Mouse (Mus musculus): ENCODE results near the gene Zfp248. TPM values are rescaled to one million over a fixed set of nuclear protein-coding genes. Genes with fewer than 3 reads are reported as not detected.
A peak's percentile ranks its signal among the peaks of the same experiment; 100 is the strongest.

Zfp248 gene
- 17.8 and 18.3 TPM in 2 replicates for polyA plus RNA-seq (2015; fragmentation: Nextera tagmentation; extraction: Ambion mirVana)

DNA sequence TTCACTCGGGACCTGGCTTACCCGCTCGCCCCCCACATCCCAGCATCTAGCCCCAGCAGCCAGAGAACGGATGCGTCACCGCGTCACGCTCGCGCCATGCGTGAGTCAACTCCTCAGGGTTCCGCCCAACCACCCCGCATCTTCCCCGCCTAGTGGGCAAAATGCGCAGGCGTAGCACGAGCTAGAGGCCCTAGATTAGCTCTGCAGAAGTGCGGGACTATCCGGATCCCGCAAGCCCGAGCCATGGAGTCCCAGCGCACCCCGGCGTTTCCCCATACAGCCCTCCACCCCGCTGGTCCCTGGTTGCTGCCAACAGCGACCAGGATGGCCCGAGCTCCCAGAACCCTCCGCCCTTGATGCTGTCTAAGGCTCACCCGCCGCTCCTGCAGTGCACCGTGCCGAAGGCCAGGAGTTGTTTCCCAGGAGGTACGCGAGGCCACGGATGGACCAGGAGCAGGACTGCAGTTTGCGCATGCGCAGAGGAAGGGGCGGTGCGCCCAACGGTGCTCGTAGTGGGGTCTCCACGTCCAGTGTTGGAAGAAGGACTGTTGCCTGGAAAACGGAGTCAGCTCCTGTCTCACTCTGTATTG is at the start of gene Zfp248:
Gene Zfp248, minus strand, starts transcription at position 487 of the 590 bp plus-strand sequence.
- peak within 1 kb of the TSS; percentile 81 for H3K4me2 ChIP-seq (ENCODE audit: low read length)
- H3K36me3 ChIP-seq (ENCODE audit: control insufficient read depth, insufficient read depth, low read length), result no peaks in the 10 kb centered on the region
- peak within 1 kb of the TSS; percentile 84 for H3K4me3 ChIP-seq (ENCODE audit: low read length)
- under 1% methylated on average over 40 of the region's 43 CpGs for WGBS
- peak within 1 kb of the TSS; percentile 99 for H3K27ac ChIP-seq (ENCODE audit: low read depth, low read length)
- no peaks in the 10 kb centered on the region for H3K9me3 ChIP-seq (ENCODE audit: control insufficient read depth, low read length)
- peak; percentile 98 for ATAC-seq
- no peaks in the 10 kb centered on the region for H3K27me3 ChIP-seq (replicated peaks; ENCODE audit: control insufficient read depth, insufficient read depth, low read length)
- peaks cover 12% of the 10 kb centered on the region for H3K4me1 ChIP-seq (ENCODE audit: control insufficient read depth, insufficient read depth, low read depth, low read length)
- peak within 1 kb of the TSS; percentile 97 for H3K9ac ChIP-seq (ENCODE audit: low read depth, low read length)

DNA sequence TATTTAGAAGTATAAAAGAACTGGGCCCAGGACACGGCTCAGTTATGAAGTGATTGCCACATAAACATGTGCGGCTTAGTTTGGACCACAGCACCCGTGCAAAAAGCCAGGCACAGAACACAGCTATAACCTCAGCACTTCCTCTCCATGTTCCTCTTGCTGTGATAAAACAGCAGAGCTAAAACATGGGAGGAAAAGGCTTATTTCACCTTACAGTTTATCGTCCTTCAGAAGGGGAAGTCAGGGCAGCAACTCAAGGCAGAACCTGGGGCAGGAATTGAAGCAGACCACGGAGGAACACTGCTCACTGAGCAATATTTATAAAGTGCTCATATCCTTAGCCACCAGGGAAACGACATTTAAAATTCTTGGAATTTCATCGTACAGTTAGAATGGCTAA is 43.7 kb upstream of the Zfp248 start:
- H3K27ac ChIP-seq (ENCODE audit: low read depth, low read length), result no peak overlapping the region
- no peaks in the 10 kb centered on the region for H3K27me3 ChIP-seq (replicated peaks; ENCODE audit: control insufficient read depth, insufficient read depth, low read length)
- H3K4me2 ChIP-seq (ENCODE audit: low read length), result no peak overlapping the region
- 90% methylated on average over 7 of the region's 7 CpGs for WGBS
- H3K9me3 ChIP-seq (ENCODE audit: control insufficient read depth, low read length), result no peaks in the 10 kb centered on the region
- no peak overlapping the region for H3K4me3 ChIP-seq (ENCODE audit: low read length)
- H3K9ac ChIP-seq (ENCODE audit: low read depth, low read length), result no peak overlapping the region
- peaks cover 14% of the 10 kb centered on the region for H3K36me3 ChIP-seq (ENCODE audit: control insufficient read depth, insufficient read depth, low read length)
- no peak for ATAC-seq
- no peaks in the 10 kb centered on the region for H3K4me1 ChIP-seq (ENCODE audit: control insufficient read depth, insufficient read depth, low read depth, low read length)

- 88% methylated on average over 1 of the region's 1 CpGs for WGBS
These were observed 26.8 kb upstream of the Zfp248 start for GRCm38 (mm10) chr6:118482125-118482524.

DNA sequence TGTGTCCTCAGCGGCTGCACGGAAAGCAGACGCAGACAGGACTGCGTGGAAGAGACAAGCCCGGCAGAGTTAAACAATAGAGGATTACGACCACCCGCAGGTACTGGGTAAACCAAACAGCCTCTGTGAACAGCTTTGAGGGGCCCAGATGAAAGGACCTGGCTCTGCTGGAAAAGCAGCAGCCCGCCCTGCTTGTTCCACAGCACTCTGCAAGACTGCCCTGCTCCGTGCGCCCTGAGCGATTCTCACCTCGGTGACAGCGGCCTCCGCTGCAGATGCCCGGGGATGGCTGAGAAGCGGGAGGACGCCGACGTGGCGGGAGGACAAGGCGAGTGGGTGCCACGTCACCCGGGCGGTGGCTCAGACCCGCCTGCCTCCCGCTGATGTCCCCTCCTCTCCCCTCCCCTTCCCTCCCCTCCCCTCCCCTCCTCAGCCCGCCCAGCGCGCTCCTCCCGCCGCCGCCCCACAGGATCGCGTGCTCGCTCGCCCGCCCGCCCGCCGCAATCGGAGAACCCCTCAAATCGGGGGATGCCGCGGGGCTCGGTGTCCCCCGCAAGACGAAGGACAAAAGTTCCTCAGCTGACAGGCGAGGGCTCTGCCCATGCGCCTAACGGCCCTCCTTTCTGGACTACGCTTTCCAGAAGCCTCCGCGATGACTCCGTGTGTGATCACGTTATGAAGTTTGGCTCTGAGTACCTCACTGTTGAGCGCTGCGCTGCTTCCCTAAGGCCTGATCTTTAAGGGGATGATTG is 23.8 kb upstream of the Zfp248 start, which contains the start of gene Zfp9:
Gene Zfp9, minus strand, starts transcription at position 364 of the 752 bp plus-strand sequence.
- peak within 1 kb of the TSS; percentile 82 for H3K4me2 ChIP-seq (ENCODE audit: low read length)
- peak within 1 kb of the TSS; percentile 91 for H3K27ac ChIP-seq (ENCODE audit: low read depth, low read length)
- WGBS, result under 1% methylated on average over 39 of the region's 57 CpGs
- H3K9me3 ChIP-seq (ENCODE audit: control insufficient read depth, low read length), result no peaks in the 10 kb centered on the region
- peaks cover 14% of the 10 kb centered on the region for H3K4me1 ChIP-seq (ENCODE audit: control insufficient read depth, insufficient read depth, low read depth, low read length)
- no peaks in the 10 kb centered on the region for H3K27me3 ChIP-seq (replicated peaks; ENCODE audit: control insufficient read depth, insufficient read depth, low read length)
- no peaks in the 10 kb centered on the region for H3K36me3 ChIP-seq (ENCODE audit: control insufficient read depth, insufficient read depth, low read length)
- H3K9ac ChIP-seq (ENCODE audit: low read depth, low read length), result peak within 1 kb of the TSS; percentile 90
- peak within 1 kb of the TSS; percentile 72 for H3K4me3 ChIP-seq (ENCODE audit: low read length)
- peak; percentile 92 for ATAC-seq

More at GRCm38 (mm10) chr6:118482125-118482524, 26.8 kb upstream of the Zfp248 start:
- Histone ChIP-seq H3K27me3 (replicated peaks; ENCODE audit: control insufficient read depth, insufficient read depth, low read length) (no peaks in the 10 kb centered on the region), H3K4me1 (ENCODE audit: control insufficient read depth, insufficient read depth, low read depth, low read length) (peaks cover 9% of the 10 kb centered on the region), H3K9me3 (ENCODE audit: control insufficient read depth, low read length) (no peaks in the 10 kb centered on the region), H3K4me3 (ENCODE audit: low read length) (no peak overlapping the region), H3K27ac (ENCODE audit: low read depth, low read length) (no peak overlapping the region), H3K9ac (ENCODE audit: low read depth, low read length) (no peak overlapping the region), H3K36me3 (ENCODE audit: control insufficient read depth, insufficient read depth, low read length) (no peaks in the 10 kb centered on the region), H3K4me2 (ENCODE audit: low read length) (no peak overlapping the region)
- no peak for ATAC-seq

DNA sequence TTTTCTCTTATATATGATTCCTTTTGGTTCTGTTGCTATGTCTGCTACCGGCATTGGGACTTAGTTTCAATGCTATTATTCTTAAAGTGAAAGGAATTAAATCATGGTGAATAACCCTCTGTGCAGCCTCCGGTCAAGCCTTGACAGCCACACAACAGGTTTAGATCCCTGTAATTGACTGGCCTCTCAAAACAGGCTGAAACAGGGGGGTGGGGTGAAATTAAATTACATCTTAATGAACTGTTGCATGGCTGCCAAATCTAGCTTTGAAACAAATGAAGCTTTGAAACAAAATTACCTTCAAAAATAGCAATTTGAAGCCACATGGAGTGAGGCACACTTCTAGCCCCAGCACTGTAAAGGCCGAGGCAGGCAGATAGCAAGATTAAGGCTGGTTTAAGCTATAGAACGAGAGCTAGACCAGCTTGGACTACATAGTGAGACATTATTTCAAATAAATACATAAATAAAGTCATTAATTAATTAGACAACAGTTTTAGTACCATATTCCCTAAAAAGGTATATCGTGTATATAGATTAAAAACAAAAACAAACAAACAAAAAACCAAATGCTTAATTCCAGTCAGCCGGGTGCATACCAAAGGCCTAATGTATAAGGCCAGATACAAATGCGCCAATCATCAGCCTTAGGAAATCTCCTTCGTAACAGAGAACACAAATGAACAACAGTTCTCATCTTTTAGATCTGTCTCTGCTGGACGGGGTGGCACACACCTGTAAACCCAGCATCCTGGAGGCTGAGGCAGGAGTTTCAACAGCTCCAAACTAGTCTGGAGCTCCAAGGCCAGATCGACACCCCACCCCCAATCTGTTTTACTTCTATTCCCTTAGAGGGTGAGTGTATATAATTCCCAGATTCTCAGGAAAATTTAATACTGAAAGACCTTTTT is 22.8 kb upstream of the Zfp248 start:
- 10% methylated on average over 10 of the region's 10 CpGs for WGBS
- H3K27me3 ChIP-seq (replicated peaks; ENCODE audit: control insufficient read depth, insufficient read depth, low read length), result no peaks in the 10 kb centered on the region
- peak overlapping the region; percentile 82 for H3K4me2 ChIP-seq (ENCODE audit: low read length)
- H3K36me3 ChIP-seq (ENCODE audit: control insufficient read depth, insufficient read depth, low read length), result no peaks in the 10 kb centered on the region
- H3K9ac ChIP-seq (ENCODE audit: low read depth, low read length), result peak overlapping the region; percentile 90
- peaks cover 14% of the 10 kb centered on the region for H3K4me1 ChIP-seq (ENCODE audit: control insufficient read depth, insufficient read depth, low read depth, low read length)
- peak overlapping the region; percentile 91 for H3K27ac ChIP-seq (ENCODE audit: low read depth, low read length)
- H3K9me3 ChIP-seq (ENCODE audit: control insufficient read depth, low read length), result no peaks in the 10 kb centered on the region
- H3K4me3 ChIP-seq (ENCODE audit: low read length), result peak overlapping the region; percentile 72
- ATAC-seq, result peak; percentile 18; the same call in 1 of the 2 replicates

GRCm38 (mm10) chr6:118462069-118462705 is 6.9 kb upstream of the Zfp248 start:
- H3K27me3 ChIP-seq (replicated peaks; ENCODE audit: control insufficient read depth, insufficient read depth, low read length), result no peaks in the 10 kb centered on the region
- H3K9ac ChIP-seq (ENCODE audit: low read depth, low read length), result no peak overlapping the region
- no peaks in the 10 kb centered on the region for H3K9me3 ChIP-seq (ENCODE audit: control insufficient read depth, low read length)
- H3K36me3 ChIP-seq (ENCODE audit: control insufficient read depth, insufficient read depth, low read length), result peaks cover 32% of the 10 kb centered on the region
- ATAC-seq, result no peak
- no peaks in the 10 kb centered on the region for H3K4me1 ChIP-seq (ENCODE audit: control insufficient read depth, insufficient read depth, low read depth, low read length)
- no peak overlapping the region for H3K4me2 ChIP-seq (ENCODE audit: low read length)
- WGBS, result 80% methylated on average over 15 of the region's 15 CpGs
- H3K27ac ChIP-seq (ENCODE audit: low read depth, low read length), result no peak overlapping the region
- H3K4me3 ChIP-seq (ENCODE audit: low read length), result no peak overlapping the region

DNA sequence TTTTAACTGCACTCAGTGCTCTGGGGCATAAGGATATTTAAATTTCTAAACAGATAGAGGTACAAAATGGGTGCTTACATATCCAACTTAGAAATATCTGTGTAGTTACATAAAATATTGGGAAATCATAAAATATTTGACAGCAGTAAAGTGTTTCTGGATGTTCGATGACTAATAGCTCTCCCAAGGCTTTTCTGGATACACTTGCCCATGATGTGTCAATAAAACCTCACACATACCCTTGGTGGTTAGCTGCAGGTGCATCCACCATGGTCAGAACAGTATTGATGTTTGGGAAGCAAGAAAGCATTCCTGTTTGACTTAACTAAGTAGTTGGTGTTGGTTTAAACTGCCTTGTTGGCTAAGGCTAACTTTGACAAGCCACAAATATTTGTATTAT is 2.4 kb upstream of the Zfp248 start:
- no peak overlapping the region for H3K27ac ChIP-seq (ENCODE audit: low read depth, low read length)
- WGBS, result 97% methylated on average over 1 of the region's 1 CpGs
- H3K27me3 ChIP-seq (replicated peaks; ENCODE audit: control insufficient read depth, insufficient read depth, low read length), result no peaks in the 10 kb centered on the region
- no peaks in the 10 kb centered on the region for H3K9me3 ChIP-seq (ENCODE audit: control insufficient read depth, low read length)
- no peak overlapping the region for H3K4me2 ChIP-seq (ENCODE audit: low read length)
- no peak overlapping the region for H3K4me3 ChIP-seq (ENCODE audit: low read length)
- H3K9ac ChIP-seq (ENCODE audit: low read depth, low read length), result no peak overlapping the region
- ATAC-seq, result no peak
- peaks cover 12% of the 10 kb centered on the region for H3K36me3 ChIP-seq (ENCODE audit: control insufficient read depth, insufficient read depth, low read length)
- peaks cover 12% of the 10 kb centered on the region for H3K4me1 ChIP-seq (ENCODE audit: control insufficient read depth, insufficient read depth, low read depth, low read length)

DNA sequence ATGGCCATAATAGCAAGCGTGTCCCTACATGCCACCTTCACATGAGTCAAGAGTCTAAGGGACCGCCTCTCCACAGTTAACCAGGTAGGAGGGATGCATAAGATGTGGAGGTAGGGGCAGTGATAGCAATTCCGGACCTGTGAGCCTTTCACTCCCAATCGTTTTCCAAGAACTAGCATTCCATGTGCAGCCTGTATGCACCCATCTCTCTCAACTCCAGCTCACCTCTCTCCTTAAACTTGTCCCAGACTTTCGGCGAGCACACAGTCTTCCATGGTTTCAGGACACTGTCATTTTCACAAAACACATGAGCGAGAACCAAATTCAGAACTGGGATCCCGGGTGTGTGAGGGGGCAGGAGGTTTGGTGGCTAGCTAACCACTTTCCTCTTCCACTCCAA is 876 bp downstream of the Zfp248 start:
- H3K4me3 ChIP-seq (ENCODE audit: low read length), result peak overlapping the region; percentile 84
- ATAC-seq, result no peak
- no peaks in the 10 kb centered on the region for H3K9me3 ChIP-seq (ENCODE audit: control insufficient read depth, low read length)
- H3K4me1 ChIP-seq (ENCODE audit: control insufficient read depth, insufficient read depth, low read depth, low read length), result peaks cover 12% of the 10 kb centered on the region
- peak overlapping the region; percentile 81 for H3K4me2 ChIP-seq (ENCODE audit: low read length)
- H3K36me3 ChIP-seq (ENCODE audit: control insufficient read depth, insufficient read depth, low read length), result no peaks in the 10 kb centered on the region
- peak overlapping the region; percentile 99 for H3K27ac ChIP-seq (ENCODE audit: low read depth, low read length)
- H3K9ac ChIP-seq (ENCODE audit: low read depth, low read length), result peak overlapping the region; percentile 97
- 33% methylated on average over 8 of the region's 8 CpGs for WGBS
- H3K27me3 ChIP-seq (replicated peaks; ENCODE audit: control insufficient read depth, insufficient read depth, low read length), result no peaks in the 10 kb centered on the region

Measured in hindbrain, embryonic 16.5 days (tissue).